Comparison of ENCODE assay signal across 8 mouse cellular contexts in the genomic region with DNA sequence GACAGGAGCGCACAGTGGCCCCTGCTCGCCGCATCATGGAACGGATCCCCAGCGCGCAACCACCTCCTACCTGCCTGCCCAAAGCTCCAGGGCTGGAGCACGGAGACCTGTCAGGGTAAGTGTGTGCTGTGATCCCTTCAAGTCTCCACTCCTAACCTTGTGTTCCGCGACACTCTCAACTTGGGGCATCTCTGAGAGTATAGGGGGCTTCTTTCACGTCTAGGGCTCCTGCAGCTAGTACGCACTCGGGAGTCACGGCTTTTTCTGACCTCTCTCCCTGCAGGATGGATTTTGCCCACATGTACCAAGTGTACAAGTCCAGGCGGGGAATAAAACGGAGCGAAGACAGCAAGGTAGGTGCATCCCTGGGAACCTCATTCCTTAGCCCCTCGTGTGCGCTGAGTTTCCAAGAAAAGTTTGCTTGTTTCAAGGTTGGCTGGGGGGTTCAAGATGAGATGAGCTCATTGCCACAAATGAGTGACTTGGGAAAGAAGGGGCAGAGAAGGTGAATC. TPM values are rescaled to one million over a fixed set of nuclear protein-coding genes. Genes with fewer than 3 reads are reported as not detected.
DNase-seq lines count a peak whose midpoint lies in the region; ATAC-seq and TF ChIP-seq lines count a peak whose summit lies in the region.

No protein-coding gene starts in this region.

- peak overlapping the region; percentile 94 for H3K4me2 ChIP-seq in kidney, embryonic 16.5 days (replicated peaks; ENCODE audit: low read depth, low read length)
- peak overlapping the region; percentile 95 for H3K4me2 ChIP-seq in hindbrain, embryonic 13.5 days
- H3K4me2 ChIP-seq in midbrain, embryonic 11.5 days = peak overlapping the region; percentile 99

- WGBS in kidney, embryonic 16.5 days = under 1% methylated on average over 18 of the region's 18 CpGs
- WGBS in hindbrain, embryonic 13.5 days = 2% methylated on average over 18 of the region's 18 CpGs
- WGBS in midbrain, embryonic 11.5 days = 1% methylated on average over 18 of the region's 18 CpGs

- peaks cover 22% of the 10 kb centered on the region for H3K4me1 ChIP-seq in kidney, embryonic 16.5 days (ENCODE audit: insufficient read depth, low read length)
- peaks cover 25% of the 10 kb centered on the region for H3K4me1 ChIP-seq in hindbrain, embryonic 13.5 days (replicated peaks)
- peaks cover 8% of the 10 kb centered on the region for H3K4me1 ChIP-seq in midbrain, embryonic 11.5 days (ENCODE audit: control insufficient read depth, insufficient read depth, low read length)

- no peak for DNase-seq in kidney, adult 11 months
- peak; percentile 54 for DNase-seq in brain, embryonic 14.5 days (ENCODE audit: low read depth)
- peak; percentile 97 for DNase-seq in midbrain, embryonic 11.5 days (ENCODE audit: low spot score, missing footprints)
- DNase-seq in adrenal gland, postnatal 25 days = no peak
- DNase-seq in left cerebral cortex, postnatal 36 days (ENCODE audit: low spot score in 2 of 2) = no peak
- DNase-seq in right cerebral cortex, postnatal 25 days = no peak

- no peak for TF ChIP-seq CTCF in brain, embryonic 14.5 days (IDR thresholded peaks at IDR 0.05; ENCODE audit: borderline replicate concordance, extremely low read depth, insufficient read depth, insufficient read length)

- no peaks in the 10 kb centered on the region for H3K9me3 ChIP-seq in kidney, embryonic 16.5 days (ENCODE audit: low read length)
- H3K9me3 ChIP-seq in hindbrain, embryonic 13.5 days = no peaks in the 10 kb centered on the region
- no peaks in the 10 kb centered on the region for H3K9me3 ChIP-seq in midbrain, embryonic 11.5 days (ENCODE audit: control insufficient read depth, low read length)

- no peak for ATAC-seq in kidney, embryonic 16.5 days (ENCODE audit: low FRiP score, low TSS enrichment)
- peak; percentile 14 for ATAC-seq in hindbrain, embryonic 13.5 days (ENCODE audit: low FRiP score)
- no peak for ATAC-seq in midbrain, embryonic 11.5 days (ENCODE audit: low FRiP score)

- peaks cover 15% of the 10 kb centered on the region for H3K36me3 ChIP-seq in kidney, embryonic 16.5 days (ENCODE audit: insufficient read depth, low read length)
- H3K36me3 ChIP-seq in hindbrain, embryonic 13.5 days = no peaks in the 10 kb centered on the region
- H3K36me3 ChIP-seq in midbrain, embryonic 11.5 days (ENCODE audit: control insufficient read depth, insufficient read depth, low read length) = no peaks in the 10 kb centered on the region

- H3K27ac ChIP-seq in kidney, embryonic 16.5 days (ENCODE audit: low read length) = peak overlapping the region; percentile 99
- H3K27ac ChIP-seq in hindbrain, embryonic 13.5 days = peak overlapping the region; percentile 89
- no peak overlapping the region for H3K27ac ChIP-seq in midbrain, embryonic 11.5 days (ENCODE audit: low read depth, low read length)

- H3K27me3 ChIP-seq in kidney, embryonic 16.5 days (ENCODE audit: insufficient read depth, low read length) = no peaks in the 10 kb centered on the region; the same call in 1 of the 2 replicates
- peaks cover 42% of the 10 kb centered on the region for H3K27me3 ChIP-seq in hindbrain, embryonic 13.5 days
- peaks cover 23% of the 10 kb centered on the region for H3K27me3 ChIP-seq in midbrain, embryonic 11.5 days (ENCODE audit: control insufficient read depth, insufficient read depth, low read length)

- TF ChIP-seq POLR2A in brain, embryonic 14.5 days (IDR thresholded peaks at IDR 0.05; ENCODE audit: borderline replicate concordance, extremely low read depth, insufficient read depth, insufficient read length, poor library complexity, severe bottlenecking) = no peak

- intact Hi-C loops in left cerebral cortex, postnatal 36 days (cut with DNase I) = loop anchor here (1.0 to 5.0 kb wide), 5 partner anchors 48 to 235 kb away; no protein-coding TSS in a partner anchor

- H3K9ac ChIP-seq in kidney, embryonic 16.5 days (replicated peaks; ENCODE audit: low read length) = peak overlapping the region; percentile 75
- H3K9ac ChIP-seq in hindbrain, embryonic 13.5 days = peak overlapping the region; percentile 65
- H3K9ac ChIP-seq in midbrain, embryonic 11.5 days (ENCODE audit: low read length) = peak overlapping the region; percentile 69; the same call in 1 of the 2 replicates

- peak overlapping the region; percentile 57 for H3K4me3 ChIP-seq in kidney, embryonic 16.5 days (ENCODE audit: low read length)
- H3K4me3 ChIP-seq in hindbrain, embryonic 13.5 days = peak overlapping the region; percentile 63
- peak overlapping the region; percentile 52 for H3K4me3 ChIP-seq in midbrain, embryonic 11.5 days (ENCODE audit: low read depth, low read length)

RNA-seq across cellular contexts. Expression of a gene that starts 0.5 kb away (rescaled TPM):
- polyA plus RNA-seq in kidney, embryonic 16.5 days (2015; fragmentation: Nextera tagmentation; extraction: Ambion mirVana) = 16.8 and 18.5 TPM in 2 replicates
- polyA plus RNA-seq in brain, embryonic 14.5 days (2012; rRNA removed) = 2.2 and 4.0 TPM in 2 replicates
- 3.0 and 3.4 TPM in 2 replicates for polyA plus RNA-seq in hindbrain, embryonic 13.5 days (2015; fragmentation: Nextera tagmentation; extraction: Ambion mirVana)
- polyA plus RNA-seq in midbrain, embryonic 11.5 days (2014; fragmentation: Nextera tagmentation; extraction: Ambion mirVana) = 1.7 and 2.1 TPM in 2 replicates
- 191 and 201 TPM in 2 replicates for total RNA-seq in adrenal gland, postnatal 25 days (2021)
- total RNA-seq in left cerebral cortex, postnatal 36 days (2021) = 100 to 1,000 TPM in 1 of 2 experiments, 10 to 100 TPM in 1; 94.0 to 104 TPM

Comparison
In these comparisons a context has a peak if more than half of its experiments do, and no peak if none do; other contexts are left out.
1. DNase-seq: peak in brain, embryonic 14.5 days (single experiment) and midbrain, embryonic 11.5 days (single experiment); none in kidney, adult 11 months (single experiment), adrenal gland, postnatal 25 days (single experiment), left cerebral cortex, postnatal 36 days (0 of 2) and right cerebral cortex, postnatal 25 days (single experiment).
2. Peak in every context shown above with its lines, with median percentiles within 50 percentile points of each other: H3K4me2 ChIP-seq, H3K4me3 ChIP-seq and H3K9ac ChIP-seq.